Mouse (Mus musculus) midbrain, embryonic 12.5 days (tissue): ENCODE data around the gene 3110009E18Rik. TPM values are rescaled to one million over a fixed set of nuclear protein-coding genes. Genes with fewer than 3 reads are reported as not detected.
A peak's percentile ranks its signal among the peaks of the same experiment; 100 is the strongest.

ENCODE experiments used
- ATAC-seq: fragments of 200-750 bp; cut with Nextera tagmentation; 2 replicates; pipeline ENCODE4 v1.8.0; 2017; ENCODE audit warnings: low read depth, moderate TSS enrichment, moderate library complexity; ENCODE audit not compliant: low FRiP score
- H3K27ac ChIP-seq: fragments of 300-500 bp; sonication (generic); replicated peaks from 2 replicates; pipeline ENCODE4 v1.5.1; 2016; ENCODE audit warnings: mild to moderate bottlenecking
- H3K27me3 ChIP-seq: fragments of 300-500 bp; sonication (generic); 2 replicates; pipeline ENCODE4 v1.6.1; 2016; ENCODE audit warnings: mild to moderate bottlenecking
- H3K36me3 ChIP-seq: fragments of 300-500 bp; sonication (generic); 2 replicates; pipeline ENCODE4 v1.6.1; 2016
- H3K4me1 ChIP-seq: fragments of 300-500 bp; sonication (generic); 2 replicates; pipeline ENCODE4 v1.6.1; 2016
- H3K4me2 ChIP-seq: fragments of 300-500 bp; sonication (generic); replicated peaks from 2 replicates; pipeline ENCODE4 v1.6.1; 2016; ENCODE audit warnings: mild to moderate bottlenecking, moderate library complexity
- H3K4me3 ChIP-seq: fragments of 300-500 bp; sonication (generic); 2 replicates; pipeline ENCODE4 v1.5.1; 2016; ENCODE audit warnings: mild to moderate bottlenecking
- H3K9ac ChIP-seq: fragments of 300-500 bp; sonication (generic); replicated peaks from 2 replicates; pipeline ENCODE4 v1.6.1; 2016; ENCODE audit warnings: mild to moderate bottlenecking, moderate library complexity
- H3K9me3 ChIP-seq: fragments of 300-500 bp; sonication (generic); 2 replicates; pipeline ENCODE4 v1.6.1; 2016; ENCODE audit warnings: mild to moderate bottlenecking
- WGBS: fragments of 180-500 bp; shearing (Covaris S2); methylation state at CpG from one replicate; pipeline ENCODE4 v1.1.7; 2016; 5-methylcytosine and 5-hydroxymethylcytosine counted together
- polyA plus RNA-seq: library from polyadenylated mRNA; unstranded; fragments of >200 nt; fragmentation: Nextera tagmentation; extraction: Ambion mirVana; gene quantifications from 2 replicates; pipeline ENCODE4 v1.2.1, GENCODE M21; 2016

Gene 3110009E18Rik
- polyA plus RNA-seq, 1 experiment from 2014 or later: 24.5 TPM

- H3K27ac ChIP-seq: no peak overlapping the region
- no peak overlapping the region for H3K4me2 ChIP-seq
- 0 out of 2 replicates have a peak, but pooled peaks cover 6% of the 10 kb centered on the region for H3K9me3 ChIP-seq
- no peak overlapping the region for H3K4me3 ChIP-seq
- H3K36me3 ChIP-seq: no peaks in the 10 kb centered on the region
- H3K27me3 ChIP-seq: peaks cover 8% of the 10 kb centered on the region
- H3K4me1 ChIP-seq: peaks cover 11% of the 10 kb centered on the region
- no peak for ATAC-seq
- H3K9ac ChIP-seq: no peak overlapping the region
- 83% methylated on average over 6 of the region's 6 CpGs for WGBS
Measured at GRCm38 (mm10) chr1:120189206-120189605, 68.2 kb downstream of the 3110009E18Rik start.

- no peak for ATAC-seq
- 94% methylated on average over 2 of the region's 2 CpGs for WGBS
Measured at GRCm38 (mm10) chr1:120190300-120190699, 69.3 kb downstream of the 3110009E18Rik start.

GRCm38 (mm10) chr1:120190946-120191345 is 70.0 kb downstream of the 3110009E18Rik start:
- no peak for ATAC-seq
- Histone ChIP-seq H3K27ac (no peak overlapping the region), H3K4me1 (peaks cover 12% of the 10 kb centered on the region), H3K4me2 (no peak overlapping the region), H3K27me3 (peaks cover 11% of the 10 kb centered on the region), H3K36me3 (no peaks in the 10 kb centered on the region), H3K9me3 (0 out of 2 replicates have a peak, but pooled peaks cover 6% of the 10 kb centered on the region), H3K9ac (no peak overlapping the region), H3K4me3 (no peak overlapping the region)
- WGBS: 91% methylated on average over 6 of the region's 6 CpGs

More at GRCm38 (mm10) chr1:120190300-120190699, 69.3 kb downstream of the 3110009E18Rik start:
- H3K9ac ChIP-seq: no peak overlapping the region
- peaks cover 11% of the 10 kb centered on the region for H3K4me1 ChIP-seq
- no peak overlapping the region for H3K27ac ChIP-seq
- H3K27me3 ChIP-seq: peaks cover 11% of the 10 kb centered on the region
- H3K9me3 ChIP-seq: 0 out of 2 replicates have a peak, but pooled peaks cover 6% of the 10 kb centered on the region
- H3K4me2 ChIP-seq: no peak overlapping the region
- no peak overlapping the region for H3K4me3 ChIP-seq
- no peaks in the 10 kb centered on the region for H3K36me3 ChIP-seq

- no peaks in the 10 kb centered on the region for H3K36me3 ChIP-seq
- no peak overlapping the region for H3K4me3 ChIP-seq
- 78% methylated on average over 6 of the region's 6 CpGs for WGBS
- no peak overlapping the region for H3K27ac ChIP-seq
- H3K4me2 ChIP-seq: no peak overlapping the region
- no peak overlapping the region for H3K9ac ChIP-seq
- no peak for ATAC-seq
- H3K9me3 ChIP-seq: 0 out of 2 replicates have a peak, but pooled peaks cover 6% of the 10 kb centered on the region
- H3K27me3 ChIP-seq: peaks cover 16% of the 10 kb centered on the region
- H3K4me1 ChIP-seq: peaks cover 3% of the 10 kb centered on the region; the same call in 1 of the 2 replicates
Measured at GRCm38 (mm10) chr1:120192321-120192720, 71.3 kb downstream of the 3110009E18Rik start.

GRCm38 (mm10) chr1:120193586-120193985 is 72.6 kb downstream of the 3110009E18Rik start:
- H3K36me3 ChIP-seq: no peaks in the 10 kb centered on the region
- H3K9ac ChIP-seq: no peak overlapping the region
- WGBS: 91% methylated on average over 10 of the region's 10 CpGs
- peaks cover 3% of the 10 kb centered on the region; the same call in 1 of the 2 replicates for H3K4me1 ChIP-seq
- H3K27ac ChIP-seq: no peak overlapping the region
- H3K27me3 ChIP-seq: peaks cover 15% of the 10 kb centered on the region
- no peak overlapping the region for H3K4me2 ChIP-seq
- ATAC-seq: no peak
- 0 out of 2 replicates have a peak, but pooled peaks cover 6% of the 10 kb centered on the region for H3K9me3 ChIP-seq
- no peak overlapping the region for H3K4me3 ChIP-seq

GRCm38 (mm10) chr1:120195947-120196346 is 75.0 kb downstream of the 3110009E18Rik start:
- Histone ChIP-seq H3K9me3 (0 out of 2 replicates have a peak, but pooled peaks cover 6% of the 10 kb centered on the region), H3K36me3 (no peaks in the 10 kb centered on the region), H3K27me3 (peaks cover 12% of the 10 kb centered on the region), H3K4me3 (no peak overlapping the region), H3K4me1 (peaks cover 3% of the 10 kb centered on the region; the same call in 1 of the 2 replicates), H3K4me2 (no peak overlapping the region), H3K9ac (no peak overlapping the region), H3K27ac (no peak overlapping the region)
- WGBS: 53% methylated on average over 5 of the region's 5 CpGs
- ATAC-seq: no peak

- Histone ChIP-seq H3K4me2 (no peak overlapping the region), H3K4me3 (no peak overlapping the region), H3K9me3 (no peaks in the 10 kb centered on the region), H3K4me1 (peaks cover 3% of the 10 kb centered on the region; the same call in 1 of the 2 replicates), H3K27ac (no peak overlapping the region), H3K27me3 (peaks cover 8% of the 10 kb centered on the region), H3K9ac (no peak overlapping the region), H3K36me3 (no peaks in the 10 kb centered on the region)
- 80% methylated on average over 2 of the region's 2 CpGs for WGBS
- no peak for ATAC-seq
Measured at GRCm38 (mm10) chr1:120196724-120197123, 75.7 kb downstream of the 3110009E18Rik start.

- peaks cover 3% of the 10 kb centered on the region; the same call in 1 of the 2 replicates for H3K4me1 ChIP-seq
- peak; percentile 67; the same call in 1 of the 2 replicates for ATAC-seq
- H3K4me3 ChIP-seq: no peak overlapping the region
- H3K27ac ChIP-seq: no peak overlapping the region
- no peak overlapping the region for H3K9ac ChIP-seq
- H3K27me3 ChIP-seq: peaks cover 8% of the 10 kb centered on the region
- H3K4me2 ChIP-seq: no peak overlapping the region
- WGBS: 25% methylated on average over 5 of the region's 5 CpGs
- H3K9me3 ChIP-seq: no peaks in the 10 kb centered on the region
- H3K36me3 ChIP-seq: no peaks in the 10 kb centered on the region
Measured at GRCm38 (mm10) chr1:120197189-120197588, 76.2 kb downstream of the 3110009E18Rik start.

- no peak overlapping the region for H3K4me3 ChIP-seq
- no peaks in the 10 kb centered on the region for H3K36me3 ChIP-seq
- no peak overlapping the region for H3K27ac ChIP-seq
- H3K4me2 ChIP-seq: no peak overlapping the region
- ATAC-seq: no peak
- peaks cover 3% of the 10 kb centered on the region; the same call in 1 of the 2 replicates for H3K4me1 ChIP-seq
- H3K9ac ChIP-seq: no peak overlapping the region
- H3K27me3 ChIP-seq: peaks cover 8% of the 10 kb centered on the region; the same call in 1 of the 2 replicates
- H3K9me3 ChIP-seq: no peaks in the 10 kb centered on the region
- WGBS: 44% methylated on average over 3 of the region's 3 CpGs
Measured at GRCm38 (mm10) chr1:120198151-120198550, 77.2 kb downstream of the 3110009E18Rik start.

- Histone ChIP-seq H3K36me3 (no peaks in the 10 kb centered on the region), H3K27me3 (peaks cover 8% of the 10 kb centered on the region; the same call in 1 of the 2 replicates), H3K4me3 (no peak overlapping the region), H3K4me2 (no peak overlapping the region), H3K27ac (no peak overlapping the region), H3K9ac (no peak overlapping the region), H3K4me1 (peaks cover 3% of the 10 kb centered on the region; the same call in 1 of the 2 replicates), H3K9me3 (no peaks in the 10 kb centered on the region)
- 87% methylated on average over 4 of the region's 4 CpGs for WGBS
- no peak for ATAC-seq
Measured at GRCm38 (mm10) chr1:120198942-120199341, 78.0 kb downstream of the 3110009E18Rik start.

- 56% methylated on average over 3 of the region's 3 CpGs for WGBS
- no peak for ATAC-seq
- no peak overlapping the region for H3K4me3 ChIP-seq
- no peaks in the 10 kb centered on the region for H3K36me3 ChIP-seq
- H3K4me1 ChIP-seq: no peaks in the 10 kb centered on the region
- no peak overlapping the region for H3K4me2 ChIP-seq
- H3K9ac ChIP-seq: no peak overlapping the region
- no peak overlapping the region for H3K27ac ChIP-seq
- H3K9me3 ChIP-seq: no peaks in the 10 kb centered on the region
- H3K27me3 ChIP-seq: no peaks in the 10 kb centered on the region
Measured at GRCm38 (mm10) chr1:120202542-120202941, 81.6 kb downstream of the 3110009E18Rik start.

GRCm38 (mm10) chr1:120203836-120204235 is 82.8 kb downstream of the 3110009E18Rik start:
- Histone ChIP-seq H3K4me1 (no peaks in the 10 kb centered on the region), H3K9me3 (no peaks in the 10 kb centered on the region), H3K27ac (no peak overlapping the region), H3K36me3 (no peaks in the 10 kb centered on the region), H3K4me3 (no peak overlapping the region), H3K9ac (no peak overlapping the region), H3K27me3 (no peaks in the 10 kb centered on the region), H3K4me2 (no peak overlapping the region)
- no peak for ATAC-seq
- WGBS: 86% methylated on average over 5 of the region's 5 CpGs
